Mouse (Mus musculus): Measurements from ENCODE around the gene Pde4c.
A peak's percentile ranks its signal among the peaks of the same experiment; 100 is the strongest.

Pde4c gene

GRCm38 (mm10) chr8:70697366-70698250, 25.9 kb upstream of the Pde4c start:
- no peak for DNase-seq (ENCODE audit: low read depth in 1 of 2, low spot score in 2 of 2)

GRCm38 (mm10) chr8:70698310-70699109, 25.0 kb upstream of the Pde4c start, which contains the start of gene Jund:
Gene Jund (plus strand): TSS chr8:70698949.
- peak; percentile 99 to 100 for DNase-seq (ENCODE audit: low read depth in 1 of 2, low spot score in 2 of 2)

GRCm38 (mm10) chr8:70699116-70699833, 24.2 kb upstream of the Pde4c start:
- peak in 1 of 2 experiments; percentile 68 for DNase-seq (ENCODE audit: low read depth in 1 of 2, low spot score in 2 of 2)

- peak in 1 of 2 experiments; percentile 61 for DNase-seq (ENCODE audit: low read depth in 1 of 2, low spot score in 2 of 2)
These were observed 23.5 kb upstream of the Pde4c start for GRCm38 (mm10) chr8:70699834-70700554.

GRCm38 (mm10) chr8:70700555-70700922, 23.0 kb upstream of the Pde4c start:
- peak in 1 of 2 experiments; percentile 73 for DNase-seq (ENCODE audit: low read depth in 1 of 2, low spot score in 2 of 2)

GRCm38 (mm10) chr8:70701048-70701981, 22.2 kb upstream of the Pde4c start:
- DNase-seq (ENCODE audit: low read depth in 1 of 2, low spot score in 2 of 2): no peak

GRCm38 (mm10) chr8:70701982-70702841, 21.3 kb upstream of the Pde4c start:
- no peak for DNase-seq (ENCODE audit: low read depth in 1 of 2, low spot score in 2 of 2)

GRCm38 (mm10) chr8:70702842-70703182, 20.7 kb upstream of the Pde4c start:
- DNase-seq (ENCODE audit: low read depth in 1 of 2, low spot score in 2 of 2): no peak

GRCm38 (mm10) chr8:70703287-70703686, 20.2 kb upstream of the Pde4c start, which contains the start of gene Iqcn:
Gene Iqcn (plus strand): TSS chr8:70703457.
- no peak for DNase-seq (ENCODE audit: low read depth in 1 of 2, low spot score in 2 of 2)

GRCm38 (mm10) chr8:70708281-70708680, 15.2 kb upstream of the Pde4c start:
- DNase-seq (ENCODE audit: low read depth in 1 of 2, low spot score in 2 of 2): no peak

GRCm38 (mm10) chr8:70709794-70710193, 13.7 kb upstream of the Pde4c start:
- DNase-seq (ENCODE audit: low read depth in 1 of 2, low spot score in 2 of 2): no peak

- DNase-seq (ENCODE audit: low read depth in 1 of 2, low spot score in 2 of 2): no peak
These were observed 13.2 kb upstream of the Pde4c start for GRCm38 (mm10) chr8:70710296-70710695.

- no peak for DNase-seq (ENCODE audit: low read depth in 1 of 2, low spot score in 2 of 2)
These were observed 12.5 kb upstream of the Pde4c start for GRCm38 (mm10) chr8:70711041-70711440.

- no peak for DNase-seq (ENCODE audit: low read depth in 1 of 2, low spot score in 2 of 2)
These were observed 9.5 kb upstream of the Pde4c start for GRCm38 (mm10) chr8:70713991-70714390.

- DNase-seq (ENCODE audit: low read depth in 1 of 2, low spot score in 2 of 2): no peak
These were observed 8.4 kb upstream of the Pde4c start for GRCm38 (mm10) chr8:70715086-70715485.

- no peak for DNase-seq (ENCODE audit: low read depth in 1 of 2, low spot score in 2 of 2)
These were observed 6.8 kb upstream of the Pde4c start for GRCm38 (mm10) chr8:70716521-70717400.

- DNase-seq (ENCODE audit: low read depth in 1 of 2, low spot score in 2 of 2): no peak
These were observed 5.2 kb upstream of the Pde4c start, which contains the start of gene Gm3336 for GRCm38 (mm10) chr8:70718297-70718696. Gene Gm3336 (plus strand): TSS chr8:70718543.
